Mouse (Mus musculus): ENCODE results near the gene Utrn.

Utrn gene

DNA sequence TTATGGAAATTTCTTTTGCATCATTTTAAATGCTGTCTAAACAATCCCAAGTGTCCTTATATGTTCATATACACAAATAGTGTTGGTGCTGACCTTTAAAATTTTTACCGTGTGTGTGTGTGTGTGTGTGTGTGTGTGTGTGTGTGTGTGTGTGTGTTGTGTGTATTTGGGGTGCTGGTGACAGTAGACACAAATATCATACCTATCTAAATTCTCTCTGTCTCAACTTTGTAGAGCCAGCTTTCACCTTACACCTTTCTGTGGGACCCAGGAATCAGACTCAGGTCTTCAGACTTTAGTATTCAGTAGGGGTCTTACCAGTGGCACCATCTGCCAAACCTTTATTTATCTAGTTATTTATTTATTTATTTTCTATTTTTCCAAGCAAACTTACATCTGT is 681 bp upstream of the Utrn start:
- DNase-seq (ENCODE audit: low spot score in 2 of 2), result no peak

DNA sequence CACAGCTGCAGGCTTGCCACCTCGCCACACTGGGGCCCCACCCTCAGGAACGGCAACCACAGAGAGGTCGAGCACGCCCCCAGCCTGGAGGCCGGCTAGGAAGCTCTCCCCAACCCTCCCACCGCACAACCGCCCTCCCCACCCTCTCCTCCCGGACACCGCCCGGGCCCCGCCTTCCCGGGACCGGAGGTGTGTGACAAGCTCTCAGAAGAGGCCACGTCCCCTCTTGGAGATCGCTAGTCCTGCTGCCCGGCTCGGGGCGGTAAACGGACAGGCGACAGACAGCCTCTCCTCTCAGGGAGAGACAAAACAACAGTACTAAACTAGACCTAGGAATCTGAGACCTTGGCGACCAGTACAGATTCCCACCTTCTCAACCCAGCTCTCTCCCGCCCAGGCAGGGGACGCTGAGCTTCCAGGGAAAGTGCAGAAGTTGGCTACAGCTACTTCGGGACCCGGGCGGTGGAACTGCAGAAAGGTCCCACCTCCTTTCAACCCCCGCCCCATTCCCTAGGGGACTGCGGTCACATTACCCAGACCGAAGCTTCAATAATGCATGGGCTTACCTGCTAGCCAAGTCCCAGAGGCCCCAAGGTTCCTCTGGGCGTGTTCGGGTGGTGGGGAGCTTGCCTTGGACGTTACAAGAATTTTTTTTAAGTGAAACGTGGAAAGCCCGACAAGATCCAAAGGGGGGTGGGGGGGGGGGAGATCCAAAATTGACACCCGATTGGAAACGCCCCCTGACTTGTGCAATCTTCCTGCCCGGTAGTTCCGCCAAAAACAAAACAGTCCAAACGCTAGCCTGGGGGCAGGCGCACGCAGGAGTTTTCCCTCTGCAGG is 756 bp downstream of the Utrn start:
- DNase-seq (ENCODE audit: low spot score in 2 of 2), result peak; percentile 49 to 79

DNA sequence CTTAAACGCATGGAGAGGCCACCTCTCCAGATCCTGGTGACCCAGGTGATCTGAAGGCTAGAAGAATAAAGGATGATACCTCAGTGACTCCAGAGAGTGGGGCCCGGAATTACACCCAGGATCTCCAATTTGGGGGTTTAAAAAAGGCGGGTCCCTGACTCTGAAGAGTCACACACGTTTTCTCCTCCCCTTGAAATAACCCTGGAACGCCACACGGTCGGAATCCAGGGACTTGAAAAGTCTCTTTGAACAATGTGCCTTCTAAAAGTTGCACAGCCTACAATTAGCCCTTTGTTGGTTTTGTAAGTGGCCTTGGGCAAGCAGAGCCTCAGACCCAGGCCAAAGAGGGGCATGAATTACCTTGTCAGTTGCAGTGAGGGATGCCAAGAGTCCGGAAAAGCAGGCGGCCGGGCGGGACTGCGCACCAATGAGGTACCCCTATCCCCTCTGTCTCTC is 1.4 kb downstream of the Utrn start:
- DNase-seq (ENCODE audit: low spot score in 2 of 2), result no peak

DNA sequence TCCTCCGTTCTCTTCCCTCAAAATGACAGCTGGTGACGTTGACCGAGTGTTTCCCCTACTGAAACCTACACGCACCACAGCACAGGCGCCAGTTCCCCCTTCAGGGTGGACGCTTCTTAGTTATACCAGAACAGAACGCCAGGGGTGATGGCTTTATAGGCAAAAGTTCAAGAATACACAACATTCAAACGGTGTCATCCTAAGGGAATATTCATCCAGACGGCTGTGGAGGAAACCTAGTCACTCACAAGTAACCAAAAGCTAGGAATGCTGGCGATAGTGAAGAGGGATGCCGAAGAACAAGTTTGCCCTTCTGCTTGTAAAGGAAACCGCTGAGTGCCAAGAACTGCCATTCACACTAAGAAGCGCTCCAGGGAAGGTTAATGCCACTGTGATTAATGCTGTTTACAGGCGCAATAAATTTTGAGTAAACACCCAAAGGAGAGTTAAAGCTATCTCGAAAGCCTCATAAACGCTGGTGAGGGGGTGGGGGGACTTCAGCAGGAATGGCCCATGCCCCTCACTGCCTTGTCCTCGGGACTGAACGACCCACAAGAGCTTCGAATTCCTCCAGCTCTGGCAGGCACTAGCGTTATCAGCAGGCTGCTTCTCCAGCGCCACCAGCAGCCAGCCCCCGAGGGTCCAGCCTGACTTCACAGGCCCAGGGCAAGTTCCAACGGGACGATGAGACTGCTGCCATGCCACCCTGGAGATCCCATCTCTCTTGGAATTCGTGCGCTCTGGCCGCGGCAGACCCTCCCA is 2.0 kb downstream of the Utrn start:
- peak; percentile 19 to 63 for DNase-seq (ENCODE audit: low spot score in 2 of 2)

DNA sequence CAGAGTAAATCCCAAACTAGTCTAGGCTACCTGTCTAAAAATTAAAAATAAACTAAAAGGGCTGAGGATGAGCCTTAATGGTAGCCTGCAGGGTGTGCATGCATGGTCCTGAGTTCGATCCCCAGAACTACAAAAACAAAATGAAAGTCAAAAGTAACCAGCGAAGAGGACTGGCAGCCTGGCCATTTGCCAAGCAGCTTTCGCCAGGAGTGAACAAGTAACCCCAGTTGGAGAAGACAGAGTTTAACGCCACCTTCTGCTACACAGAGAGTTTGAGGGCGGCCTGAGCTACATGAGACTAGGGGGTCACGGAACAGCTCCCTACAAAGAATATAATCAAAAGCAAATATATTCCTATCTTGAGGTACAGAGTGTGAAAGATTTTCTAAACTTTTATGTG is 4.0 kb downstream of the Utrn start:
- no peak for DNase-seq (ENCODE audit: low spot score in 2 of 2)

DNA sequence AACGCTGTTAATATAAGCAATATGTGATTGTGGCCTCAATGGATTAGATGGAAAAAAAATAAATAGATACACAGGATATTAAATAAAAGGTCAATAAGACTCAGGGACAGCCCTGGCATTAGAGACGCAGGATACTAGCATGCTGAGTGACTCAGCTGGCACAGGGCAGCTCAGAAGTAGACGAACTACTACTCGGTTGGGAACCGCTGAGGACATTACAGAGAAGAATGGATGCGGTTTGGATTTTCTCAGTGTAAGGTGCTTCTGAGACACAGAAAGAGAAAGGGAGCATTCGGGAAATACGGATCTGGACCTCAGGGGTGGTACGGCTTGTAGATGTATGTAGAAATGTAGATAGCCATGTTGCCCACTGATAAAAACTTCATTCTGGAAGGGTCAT is 5.6 kb downstream of the Utrn start:
- DNase-seq (ENCODE audit: low spot score in 2 of 2), result no peak

DNA sequence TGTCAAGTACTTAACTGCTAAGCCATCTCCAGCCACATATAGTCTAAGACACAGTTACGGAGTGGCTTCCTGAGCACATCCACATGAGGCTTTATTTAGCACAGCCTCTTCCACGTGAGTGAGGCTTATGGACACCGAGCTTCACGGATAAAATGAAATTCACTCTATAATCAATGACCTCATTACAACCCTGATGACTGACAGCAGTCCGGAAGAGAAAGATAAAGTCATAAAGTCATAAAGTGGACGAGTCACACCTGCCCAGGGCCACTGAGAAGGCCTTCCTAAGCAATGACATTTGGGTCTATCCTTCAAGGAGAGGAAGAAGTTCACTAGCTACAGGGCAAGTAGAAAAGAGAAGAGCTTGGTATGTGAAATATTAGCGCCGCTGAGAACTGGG is 7.1 kb downstream of the Utrn start:
- DNase-seq (ENCODE audit: low spot score in 2 of 2), result no peak

DNA sequence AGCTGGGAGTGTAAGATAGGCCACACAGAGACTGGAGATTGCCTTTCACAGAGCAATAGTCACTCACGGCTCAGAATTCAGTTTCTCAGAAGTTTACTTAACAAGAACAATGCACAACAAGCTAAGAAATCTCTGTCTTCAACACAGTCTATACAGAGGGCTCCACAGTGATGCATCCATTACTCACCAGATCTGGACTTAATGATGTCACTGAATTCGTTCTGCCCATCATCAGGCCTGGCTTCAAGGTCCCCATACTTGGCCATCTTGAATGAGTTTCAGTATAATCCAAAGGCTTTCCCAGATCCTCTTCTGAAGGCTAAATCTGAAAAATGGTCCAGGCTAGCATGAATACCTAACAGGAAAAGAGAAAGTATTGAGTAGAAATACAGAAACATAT is 7.8 kb downstream of the Utrn start:
- DNase-seq (ENCODE audit: low spot score in 2 of 2), result no peak

DNA sequence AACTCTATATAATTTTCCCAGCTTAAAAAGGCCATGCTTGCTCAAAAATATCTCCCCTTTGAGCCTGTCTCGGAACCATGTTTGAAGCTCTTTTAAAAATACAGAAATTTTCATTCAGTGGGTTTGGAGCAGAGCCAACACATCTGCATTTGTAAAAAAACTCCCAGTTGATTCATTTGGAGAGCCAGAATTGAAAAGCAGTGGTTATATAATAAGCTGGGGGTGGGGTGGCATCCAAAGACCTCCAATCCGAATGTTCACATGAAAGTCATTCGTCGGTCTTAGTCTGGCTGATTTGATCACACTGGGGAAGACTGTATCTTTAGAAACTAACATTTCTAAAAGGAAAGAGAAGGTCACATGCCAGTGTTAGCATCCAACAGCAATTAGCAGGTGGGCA is 8.4 kb downstream of the Utrn start:
- no peak for DNase-seq (ENCODE audit: low spot score in 2 of 2)

DNA sequence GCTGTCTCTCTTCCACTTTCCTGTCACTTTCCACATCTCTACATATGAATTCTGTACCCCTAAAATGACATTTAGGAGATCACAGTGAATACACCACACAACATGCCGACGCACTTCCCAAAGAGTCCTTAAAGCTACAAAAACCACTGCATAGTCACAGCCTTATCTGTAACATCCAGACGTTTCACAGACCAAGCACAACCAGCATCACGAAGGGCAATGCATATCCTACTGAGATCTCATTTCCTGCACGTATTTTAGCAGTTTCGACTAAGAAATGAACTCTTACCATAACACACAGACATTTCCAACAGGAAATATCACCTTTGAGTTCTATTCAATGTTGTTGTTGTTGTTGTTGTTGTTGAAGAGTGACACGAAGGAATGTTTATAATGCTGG is 8.8 kb downstream of the Utrn start:
- no peak for DNase-seq (ENCODE audit: low spot score in 2 of 2)

DNA sequence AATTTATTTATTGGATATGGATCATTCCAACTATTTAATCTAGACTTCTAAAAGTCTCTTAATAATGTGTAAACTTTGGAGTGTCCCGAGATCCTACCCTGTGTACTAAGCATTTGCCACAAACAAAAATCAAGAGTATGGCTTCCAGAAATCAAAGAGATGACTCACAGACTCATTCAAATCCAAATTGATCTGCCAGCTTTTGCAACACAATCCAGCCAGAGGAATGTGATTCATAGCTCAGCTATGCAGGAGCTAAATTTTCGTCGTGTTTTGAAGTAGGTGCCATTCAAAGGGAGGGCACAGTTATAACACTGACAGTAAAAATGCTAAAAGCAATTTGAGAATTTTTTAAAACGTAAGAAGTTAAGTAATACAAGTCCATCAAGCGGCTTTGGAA is 11.1 kb downstream of the Utrn start:
- DNase-seq (ENCODE audit: low spot score in 2 of 2), result no peak

DNA sequence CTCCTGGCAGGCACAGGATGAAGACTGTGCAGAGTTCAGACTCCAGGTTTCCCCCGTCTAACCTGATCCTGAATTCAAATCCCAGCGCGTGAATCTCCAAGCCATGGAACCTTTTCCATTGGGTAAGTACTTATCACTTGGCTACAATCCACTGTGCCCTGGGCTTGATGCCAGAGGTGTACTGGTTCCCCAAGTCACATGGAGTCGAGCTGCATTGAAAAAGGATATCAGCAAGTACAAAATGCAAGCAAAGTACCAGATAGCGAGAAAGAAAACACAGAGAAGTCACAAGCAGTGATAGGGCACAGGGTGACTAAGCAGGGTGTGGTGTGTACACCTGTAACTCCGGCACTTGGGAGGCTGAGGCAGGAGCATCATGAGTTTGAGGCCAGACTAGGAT is 14.9 kb downstream of the Utrn start:
- no peak for DNase-seq (ENCODE audit: low spot score in 2 of 2)

DNA sequence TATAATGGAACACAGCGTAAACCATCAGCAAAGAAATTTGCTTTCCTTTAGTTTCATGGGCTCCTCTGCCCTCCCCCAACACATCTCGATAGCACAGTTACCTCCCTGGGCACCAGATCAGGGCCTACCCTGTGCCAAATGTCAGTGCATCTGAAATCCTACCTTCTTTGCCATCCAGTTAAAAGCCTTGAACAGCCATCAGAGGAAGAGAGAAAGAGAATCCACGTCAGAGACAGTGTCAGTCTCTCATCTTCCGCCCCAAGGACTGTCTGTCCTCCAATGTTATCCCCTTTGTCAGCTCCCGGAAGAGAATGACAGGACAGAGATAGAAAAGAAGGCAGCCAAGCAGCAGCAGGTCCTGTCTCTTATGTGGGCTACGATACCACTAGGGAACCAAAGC is 15.4 kb downstream of the Utrn start:
- no peak for DNase-seq (ENCODE audit: low spot score in 2 of 2)

DNA sequence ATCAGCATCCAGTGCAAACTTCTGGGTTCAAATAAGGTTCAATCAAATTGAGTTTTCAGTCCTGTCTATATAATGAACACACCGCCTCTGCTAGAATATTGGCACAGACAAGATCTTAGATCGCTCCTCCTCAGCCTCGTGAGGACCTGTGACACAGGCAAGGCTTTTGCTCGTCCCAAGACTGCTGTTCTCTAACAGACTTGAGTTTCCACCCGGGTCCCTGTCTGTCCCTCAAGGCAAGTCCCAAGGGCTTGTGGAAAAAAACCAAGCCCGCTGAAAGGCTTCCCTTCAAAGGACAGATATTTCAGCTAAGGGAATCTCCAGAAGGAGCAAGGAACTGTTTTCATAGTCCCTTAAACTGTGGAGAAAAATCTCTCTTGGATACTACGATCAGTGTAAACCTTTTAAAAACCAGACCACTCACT is 16.0 kb downstream of the Utrn start:
- DNase-seq (ENCODE audit: low spot score in 2 of 2), result no peak

DNA sequence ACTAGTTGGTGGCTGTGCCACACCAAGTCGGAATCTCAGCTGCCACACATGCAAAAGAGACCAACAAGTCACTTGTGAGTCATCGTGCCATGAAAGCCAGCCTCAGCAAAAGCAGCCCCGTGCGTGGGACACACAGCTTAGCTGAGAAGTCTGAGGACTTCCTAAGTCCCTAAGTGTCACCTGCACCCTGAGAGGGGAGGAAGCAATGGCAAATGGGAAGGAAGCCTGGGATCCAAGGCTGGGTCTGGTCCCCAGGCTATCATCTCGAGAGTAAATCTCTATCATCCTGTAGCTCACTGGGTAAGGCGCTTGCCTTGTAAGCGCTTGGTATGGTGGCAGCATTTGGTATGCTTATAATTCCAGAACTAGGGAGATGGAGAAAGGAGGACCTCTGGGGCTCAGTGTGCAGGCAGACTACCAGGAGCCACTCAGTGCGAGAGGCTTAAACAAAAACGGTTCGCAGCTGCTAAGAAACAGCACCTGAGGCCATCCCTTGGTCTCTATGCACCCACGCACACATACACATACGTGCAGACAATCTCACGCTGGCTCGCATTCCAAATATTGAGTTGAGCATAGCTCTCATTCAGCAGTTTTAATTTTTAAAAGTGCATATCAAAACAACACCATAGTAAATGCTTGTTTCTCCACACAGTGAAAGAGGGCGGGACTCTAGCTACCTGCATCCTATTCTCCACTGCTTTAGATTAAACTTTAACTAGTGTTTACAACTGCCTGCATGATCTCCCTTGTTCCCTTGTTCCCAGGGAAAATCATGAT is 16.6 kb downstream of the Utrn start:
- no peak for DNase-seq (ENCODE audit: low spot score in 2 of 2)

DNA sequence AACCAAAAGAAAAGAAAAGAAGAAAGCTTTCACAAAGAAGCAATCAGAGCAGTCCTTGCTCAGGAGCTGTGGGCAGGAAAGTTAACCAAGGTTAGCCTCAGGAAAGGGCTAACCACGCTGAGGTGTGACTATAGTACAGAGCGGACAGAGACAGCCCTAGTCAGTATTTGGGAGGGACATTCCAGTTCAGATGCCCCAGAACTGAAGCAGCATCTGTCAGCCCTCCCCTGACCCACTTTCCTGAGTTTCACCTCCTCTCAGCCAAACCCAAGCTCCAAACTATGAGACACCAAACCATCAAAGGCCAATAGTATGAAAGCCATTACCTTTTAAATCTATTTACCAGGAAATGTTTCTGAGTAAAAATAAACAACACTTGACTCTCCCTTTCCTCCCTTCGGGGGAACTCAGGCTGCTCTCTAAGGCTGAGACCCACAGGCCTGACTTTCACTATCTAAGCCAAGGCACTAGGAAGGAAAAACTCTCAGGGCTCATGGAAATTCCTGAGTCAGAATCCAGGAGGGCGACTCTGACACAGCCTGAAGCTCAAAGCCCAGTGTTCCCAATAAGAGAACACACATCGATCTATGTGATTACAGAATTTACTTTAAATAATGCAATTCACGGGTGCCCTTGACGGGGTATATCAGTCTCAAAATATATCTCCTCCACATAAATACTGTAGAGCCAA is 18.2 kb downstream of the Utrn start:
- no peak for DNase-seq (ENCODE audit: low spot score in 2 of 2)

DNA sequence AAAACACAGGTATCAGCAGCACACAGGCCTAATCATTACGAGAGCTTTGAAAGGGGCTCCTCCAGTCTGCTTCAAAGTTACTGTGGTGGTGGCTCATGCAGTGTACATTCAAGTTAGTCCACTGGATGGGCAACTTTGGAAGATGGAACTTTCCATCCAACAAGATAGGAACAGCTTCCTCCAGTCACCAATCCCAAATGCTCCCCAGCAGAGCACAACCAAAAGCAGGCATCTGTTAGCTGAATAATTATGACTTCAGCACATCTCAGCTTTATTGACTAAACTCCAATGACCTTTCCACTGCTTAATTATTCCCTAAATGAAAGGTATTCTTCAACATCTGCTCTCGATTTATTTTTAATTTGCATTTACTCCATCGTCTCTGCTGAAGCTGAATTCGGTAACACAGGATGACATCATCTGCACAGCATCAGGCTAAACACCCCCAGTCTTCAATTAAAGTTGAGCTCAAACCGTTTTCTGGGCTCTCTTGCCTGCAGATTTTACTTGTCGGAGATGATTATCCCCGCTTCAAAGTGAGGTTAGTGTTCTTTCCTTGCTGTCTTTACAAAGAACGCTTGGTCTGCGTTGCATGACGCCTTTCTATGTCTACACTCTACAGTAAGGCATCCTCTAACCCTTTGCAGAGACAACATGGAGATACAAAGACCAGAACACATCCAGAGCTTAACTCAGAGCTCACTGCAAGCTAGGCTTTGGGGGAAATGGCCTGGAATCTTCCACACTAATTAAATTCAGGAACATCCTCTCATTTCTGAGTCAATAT is 20.6 kb downstream of the Utrn start:
- no peak for DNase-seq (ENCODE audit: low spot score in 2 of 2)

DNA sequence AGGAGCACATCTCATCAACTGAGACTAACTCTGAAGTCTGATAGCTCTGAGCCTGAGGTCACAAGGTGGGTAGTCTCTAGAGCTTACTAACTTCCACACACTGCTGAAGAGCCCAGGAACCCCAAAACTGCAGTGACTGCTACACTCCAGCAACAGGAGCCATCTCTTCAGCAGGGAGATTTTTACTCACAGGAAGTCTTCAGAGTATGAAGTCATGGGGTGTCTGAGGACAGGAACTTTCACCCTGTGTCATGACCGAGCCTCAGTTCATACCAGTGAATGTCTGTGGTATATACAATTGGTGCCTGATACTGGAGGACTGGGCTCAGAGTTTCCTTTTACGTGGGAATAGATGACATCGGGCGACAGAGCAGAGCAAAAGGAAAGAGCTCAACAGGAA is 26.6 kb downstream of the Utrn start:
- no peak for DNase-seq (ENCODE audit: low spot score in 2 of 2)

DNA sequence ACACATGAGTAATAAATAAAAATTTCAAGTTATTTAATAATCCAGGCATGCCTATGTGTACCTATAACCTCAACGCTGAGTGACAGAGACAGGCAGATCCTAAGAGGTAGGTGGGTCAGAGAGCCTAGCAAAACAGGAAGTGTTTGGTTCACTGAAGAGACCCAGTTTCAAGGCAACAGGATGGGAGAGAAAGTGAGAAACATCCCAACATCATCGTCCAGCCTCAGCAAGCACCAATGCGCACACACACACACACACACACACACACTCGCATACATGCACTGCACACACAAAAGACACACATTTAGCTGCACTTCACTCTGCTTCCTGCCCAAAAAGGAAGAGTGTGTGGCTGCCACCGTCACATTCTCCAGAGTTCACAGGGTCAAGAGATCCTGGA is 27.7 kb downstream of the Utrn start:
- no peak for DNase-seq (ENCODE audit: low spot score in 2 of 2)

DNA sequence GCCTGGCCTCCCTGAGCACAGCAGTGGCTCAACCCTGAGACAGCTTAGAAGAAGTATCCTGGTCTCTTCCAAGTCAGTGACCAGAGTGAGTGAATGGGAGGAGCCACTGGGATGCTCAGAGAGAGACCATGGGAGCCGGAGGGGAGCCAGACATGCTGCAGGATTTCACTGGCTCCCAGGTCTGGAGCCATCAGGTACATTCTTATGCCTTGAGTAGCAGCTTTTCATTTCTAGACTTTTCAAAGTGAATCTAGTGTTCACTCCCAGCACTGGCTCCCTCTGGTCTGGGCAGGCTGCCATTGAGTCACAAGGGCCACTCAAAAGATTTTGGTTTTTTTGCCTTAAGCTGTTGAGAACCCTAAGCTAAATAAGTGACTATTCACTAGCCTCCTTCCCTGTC is 31.5 kb downstream of the Utrn start:
- no peak for DNase-seq (ENCODE audit: low spot score in 2 of 2)

Measured in spleen, postnatal 10 days (tissue).